Mouse (Mus musculus) spleen, adult 10 weeks (tissue): ENCODE measurements around the gene Clip3. TPM values are rescaled to one million over a fixed set of nuclear protein-coding genes. Genes with fewer than 3 reads are reported as not detected.

Experiments used
- polyA plus RNA-seq: library from polyadenylated mRNA; stranded (reverse); fragments of 350-450 nt; fragmentation: Illumina TruSeq; extraction: RNeasy Lipid Tissue Mini Kit (QIAGEN cat#74804); gene quantifications from one replicate; pipeline ENCODE4 v1.2.3, GENCODE M21; 2015; ENCODE audit warnings: low replicate concordance; ENCODE audit not compliant: insufficient read depth

The Clip3 gene
- polyA plus RNA-seq = 15.0 TPM

DNA sequence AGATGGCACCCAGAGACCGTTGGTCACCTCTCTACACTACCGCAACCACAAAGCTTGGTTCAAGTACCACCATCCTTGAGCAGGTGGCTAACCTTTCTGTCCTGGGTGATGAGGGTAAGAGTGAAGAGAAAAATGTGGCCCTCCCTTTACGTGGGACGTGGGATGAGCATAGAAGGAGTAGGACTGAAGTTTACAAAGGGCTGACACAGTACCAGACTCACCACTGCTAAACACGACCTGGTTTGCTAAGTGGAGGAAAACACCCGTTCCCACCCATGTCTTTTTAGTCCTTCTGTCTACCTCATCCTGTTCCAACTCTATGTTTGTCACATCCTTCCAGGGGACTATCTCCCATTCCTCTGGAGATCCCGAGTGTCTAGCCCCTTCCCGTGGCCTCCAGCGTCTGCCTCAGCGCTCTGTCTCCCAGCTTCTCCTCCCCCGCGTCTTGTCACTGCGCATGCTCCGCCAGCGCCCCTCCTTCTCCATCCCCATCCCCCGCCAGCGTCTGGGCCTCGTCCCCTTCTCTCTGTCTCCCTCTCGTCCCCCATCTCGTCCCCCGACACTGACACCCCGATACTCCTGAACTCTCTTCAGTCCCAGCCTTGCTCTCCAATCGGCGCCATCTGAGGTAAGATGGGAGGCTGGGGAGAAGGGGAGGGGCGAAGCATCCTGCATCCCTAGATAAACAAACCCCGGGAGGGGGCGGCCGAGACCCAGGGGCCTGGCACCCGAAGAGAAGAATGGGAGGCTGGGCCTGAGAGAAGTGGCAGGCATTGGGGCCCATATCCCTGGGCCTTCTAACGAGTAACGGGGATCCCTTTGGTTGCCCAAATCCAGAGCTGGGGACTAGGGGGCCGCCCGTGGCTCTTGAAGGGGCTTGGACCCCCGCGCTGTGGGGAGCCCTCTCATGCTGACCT, at the start of gene Clip3:
Gene Clip3, plus strand, starts transcription at position 514 of the 917 bp plus-strand sequence.

DNA sequence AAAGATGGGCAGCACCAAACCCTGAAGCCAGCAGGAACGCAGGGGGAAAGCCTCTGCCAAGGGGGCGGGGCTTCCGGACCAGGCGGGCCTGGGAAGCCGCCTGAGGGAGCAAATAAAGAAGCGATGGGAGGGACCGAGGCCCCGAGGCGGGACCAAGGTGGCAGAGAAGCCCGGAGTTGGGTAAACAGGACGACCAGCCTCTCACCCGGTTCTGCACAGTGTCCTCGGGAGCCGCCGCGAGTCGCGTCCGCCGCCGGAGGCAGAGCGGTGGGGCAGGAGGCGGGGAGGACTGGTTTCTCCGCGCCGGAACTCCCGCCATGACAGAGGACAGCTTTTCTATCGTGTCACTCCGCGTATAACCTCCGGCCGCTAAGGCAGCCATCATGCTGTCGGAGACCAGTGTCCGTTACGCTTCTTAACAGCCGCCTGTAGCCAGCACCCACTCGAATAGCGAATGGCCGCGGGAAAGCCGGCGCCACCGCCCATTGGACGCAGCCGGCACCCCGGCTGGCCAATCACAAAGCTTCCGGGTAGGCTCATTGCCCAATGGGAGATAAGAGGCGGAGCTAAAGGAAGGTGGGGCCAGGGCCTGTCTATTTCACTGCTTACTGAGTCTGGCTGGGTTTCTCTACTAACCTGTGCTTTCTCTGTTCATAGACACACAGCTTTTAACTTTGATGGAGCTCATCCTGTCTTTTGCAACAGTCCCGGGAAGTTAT, 11.4 kb upstream of the Clip3 start, which contains the start of the genes Thap8 and Wdr62:
Gene Thap8, plus strand, starts transcription at position 144 of the 719 bp plus-strand sequence.
Gene Wdr62, minus strand, starts transcription at position 469 of the 719 bp plus-strand sequence.

DNA sequence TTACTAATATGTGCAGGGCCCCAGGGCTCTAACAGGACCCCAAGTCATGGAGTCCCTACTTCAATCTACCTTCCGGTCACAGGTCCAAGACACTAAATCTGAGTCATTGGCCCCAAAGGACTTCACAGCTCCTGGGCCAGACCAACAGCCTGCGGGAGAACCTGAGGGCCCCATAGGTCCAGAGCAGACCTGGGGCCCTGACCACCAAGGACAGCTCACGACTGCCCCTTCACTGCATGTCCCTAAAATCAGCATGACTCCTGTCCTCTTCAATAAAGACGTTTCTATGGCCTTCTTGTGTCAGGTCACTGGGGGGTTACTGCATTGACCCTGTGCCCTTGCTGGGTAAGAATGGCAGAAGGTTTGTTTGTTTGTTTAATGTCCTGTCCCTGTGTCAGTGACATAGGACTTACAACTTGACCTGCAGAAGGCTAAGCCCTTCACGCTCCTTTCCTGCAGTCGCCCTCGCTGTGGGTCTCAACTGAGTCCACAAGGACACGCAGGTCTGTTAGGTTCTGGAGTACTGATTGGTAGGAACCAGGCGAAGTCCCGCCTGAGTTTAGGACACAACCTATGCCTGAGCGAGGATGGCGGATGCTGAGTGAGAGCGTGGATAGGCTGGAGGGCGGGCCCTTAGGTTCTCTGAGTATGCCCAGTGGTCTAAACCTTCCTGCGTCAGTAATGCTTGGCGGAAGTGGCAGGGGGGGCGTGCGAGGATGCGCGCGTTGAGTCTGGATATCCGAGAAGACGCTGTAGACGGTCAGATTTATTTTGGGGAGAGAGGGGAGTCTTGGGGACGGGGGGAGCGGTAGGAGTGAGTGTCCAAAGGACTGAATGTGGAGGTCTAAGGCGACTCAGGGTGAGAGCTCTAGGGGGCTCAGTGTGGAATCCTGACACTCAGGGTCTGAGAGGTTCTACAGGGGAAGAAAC, 16.8 kb downstream of the Clip3 start, which contains the start of gene Alkbh6:
Gene Alkbh6, plus strand, starts transcription at position 642 of the 930 bp plus-strand sequence.

DNA sequence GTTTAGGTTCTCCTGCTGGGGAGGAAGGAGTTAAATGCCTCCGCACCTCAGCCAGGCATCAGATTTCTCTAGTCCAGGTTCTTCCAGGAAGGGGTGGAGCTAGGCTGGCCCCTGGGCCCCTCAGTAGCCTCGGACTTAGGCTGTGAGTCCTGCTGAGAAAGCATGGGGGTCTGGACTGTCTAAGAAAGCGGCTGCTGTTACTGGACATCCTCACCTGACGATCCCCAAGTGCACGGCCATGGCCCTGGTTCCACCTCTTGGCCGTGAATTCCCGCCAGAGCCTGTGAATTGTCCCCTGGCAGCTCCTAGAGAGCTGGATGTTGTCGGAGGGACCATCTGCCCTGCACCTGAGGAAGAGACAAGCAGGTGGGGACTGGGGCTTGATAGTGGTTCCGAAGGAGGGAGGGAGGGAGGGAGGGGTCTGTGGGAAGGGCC, 23.2 kb downstream of the Clip3 start, which contains the start of gene Syne4:
Gene Syne4, plus strand, starts transcription at position 87 of the 435 bp plus-strand sequence.

DNA sequence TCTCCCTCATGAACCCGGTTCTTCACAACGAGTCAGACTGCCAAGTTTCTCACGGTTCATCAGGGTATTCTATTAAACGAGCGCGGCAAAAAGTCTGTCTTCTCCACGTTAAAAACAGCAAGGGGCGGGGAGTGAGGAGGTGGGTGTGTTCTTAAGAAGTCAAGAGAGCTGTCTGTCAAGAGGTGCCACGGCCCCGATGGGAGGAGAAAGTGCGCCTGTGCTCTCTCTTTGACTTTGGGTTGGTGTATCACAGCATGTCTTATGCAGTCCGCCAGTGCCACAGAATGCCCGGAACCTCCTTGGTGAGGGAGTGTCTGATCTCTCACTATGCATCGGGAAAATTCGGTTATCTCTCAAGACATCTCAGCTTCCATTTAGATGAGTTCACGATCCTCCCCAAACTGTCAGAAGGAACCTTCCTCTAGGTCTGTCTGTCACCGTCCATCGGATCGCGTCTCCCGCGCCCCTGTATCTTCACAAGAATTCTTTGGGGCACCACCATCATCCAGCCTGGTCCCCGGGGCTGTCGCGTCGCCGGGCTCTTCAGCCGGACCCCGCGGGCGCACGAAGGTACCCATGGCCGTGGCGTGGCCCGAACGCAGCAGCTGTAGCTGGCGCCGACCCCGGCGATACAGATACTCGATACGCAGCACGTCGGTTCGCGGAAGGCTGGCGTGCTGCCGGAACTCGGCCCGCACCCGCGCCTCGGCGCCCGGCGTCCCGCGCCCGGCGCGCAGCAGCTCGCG, 30.2 kb downstream of the Clip3 start, which contains the start of gene E130208F15Rik:
Gene E130208F15Rik, plus strand, starts transcription at position 202 of the 746 bp plus-strand sequence.

DNA sequence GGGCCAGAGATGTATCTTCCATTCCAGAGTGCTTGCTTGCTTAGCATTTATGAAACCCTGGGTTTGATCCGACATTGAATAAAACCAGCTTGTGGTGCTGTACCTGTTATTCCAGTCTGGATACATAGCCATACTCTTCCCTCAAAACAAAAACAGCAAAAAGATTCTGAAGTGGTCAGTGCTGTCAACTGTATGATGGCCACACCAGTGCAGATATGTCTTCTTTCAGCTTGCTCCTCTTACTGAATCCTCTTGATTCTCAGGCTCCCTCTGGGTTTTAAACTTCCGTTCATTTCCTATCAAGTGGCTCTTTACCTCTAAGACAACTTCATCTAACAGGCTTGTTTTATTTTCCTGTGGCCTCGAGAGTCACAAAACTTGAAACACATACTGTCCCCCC, 32.3 kb downstream of the Clip3 start, which contains the start of gene Sdhaf1:
Gene Sdhaf1, minus strand, starts transcription at position 101 of the 400 bp plus-strand sequence.

Other genes with a start within 250 kb of the Clip3 start
- 6.0 TPM for gene Zfp14, start 240.3 kb upstream of the Clip3 start, polyA plus RNA-seq
- 10.2 TPM for gene Zfp82, start 218.8 kb upstream of the Clip3 start, polyA plus RNA-seq
- 1.5 TPM for gene Gm26920, start 201.3 kb upstream of the Clip3 start, polyA plus RNA-seq
- 10.1 TPM for gene Zfp566, start 201.2 kb upstream of the Clip3 start, polyA plus RNA-seq
- gene Zfp260, start 197.0 kb upstream of the Clip3 start, polyA plus RNA-seq = 76.0 TPM
- gene Zfp382, start 169.8 kb upstream of the Clip3 start, polyA plus RNA-seq = 8.5 TPM
- gene Zfp146, start 122.0 kb upstream of the Clip3 start, polyA plus RNA-seq = 56.8 TPM
- gene Cox7a1, start 107.6 kb upstream of the Clip3 start, polyA plus RNA-seq = not detected
- gene Capns1, start 92.9 kb upstream of the Clip3 start, polyA plus RNA-seq = 236 TPM
- 7.5 TPM for gene Polr2i, start 59.8 kb upstream of the Clip3 start, polyA plus RNA-seq
- gene Tbcb, start 59.5 kb upstream of the Clip3 start, polyA plus RNA-seq = 39.6 TPM
- not detected for gene Ovol3, start 56.0 kb upstream of the Clip3 start, polyA plus RNA-seq
- 0.23 TPM for gene Thap8, start 11.6 kb upstream of the Clip3 start, polyA plus RNA-seq
- 3.9 TPM for gene Wdr62, start 11.3 kb upstream of the Clip3 start, polyA plus RNA-seq
- gene Alkbh6, start 17.0 kb downstream of the Clip3 start, polyA plus RNA-seq = 25.9 TPM
- 3.6 TPM for gene Syne4, start 23.1 kb downstream of the Clip3 start, polyA plus RNA-seq
- 1.0 TPM for gene E130208F15Rik, start 30.0 kb downstream of the Clip3 start, polyA plus RNA-seq
- gene Sdhaf1, start 32.2 kb downstream of the Clip3 start, polyA plus RNA-seq = 12.5 TPM
- 0.40 TPM for gene Lrfn3, start 71.0 kb downstream of the Clip3 start, polyA plus RNA-seq
- 399 TPM for gene Tyrobp, start 122.0 kb downstream of the Clip3 start, polyA plus RNA-seq
- gene Hcst, start 128.1 kb downstream of the Clip3 start, polyA plus RNA-seq = 34.7 TPM
- 36.4 TPM for gene Nfkbid, start 130.0 kb downstream of the Clip3 start, polyA plus RNA-seq
- gene Aplp1, start 153.8 kb downstream of the Clip3 start, polyA plus RNA-seq = 0.81 TPM
- gene Kirrel2, start 166.0 kb downstream of the Clip3 start, polyA plus RNA-seq = not detected
- 0.26 TPM for gene Nphs1, start 166.6 kb downstream of the Clip3 start, polyA plus RNA-seq
- not detected for gene Prodh2, start 201.9 kb downstream of the Clip3 start, polyA plus RNA-seq
- 2.3 TPM for gene Arhgap33, start 243.3 kb downstream of the Clip3 start, polyA plus RNA-seq